Mouse (Mus musculus): ENCODE data around the gene Ppm1a.

GRCm38 (mm10) chr12:72780136-72780535 lies 22.9 kb downstream of the Ppm1a start:
- TF ChIP-seq CTCF (IDR thresholded peaks at IDR 0.05; ENCODE audit: low read depth) (no peak), EP300 (IDR thresholded peaks at IDR 0.05; ENCODE audit: low read depth) (no peak)

Measured in heart, postnatal 0 days (tissue).